ENCODE assay signal across 24 mouse cellular contexts in the genomic region with DNA sequence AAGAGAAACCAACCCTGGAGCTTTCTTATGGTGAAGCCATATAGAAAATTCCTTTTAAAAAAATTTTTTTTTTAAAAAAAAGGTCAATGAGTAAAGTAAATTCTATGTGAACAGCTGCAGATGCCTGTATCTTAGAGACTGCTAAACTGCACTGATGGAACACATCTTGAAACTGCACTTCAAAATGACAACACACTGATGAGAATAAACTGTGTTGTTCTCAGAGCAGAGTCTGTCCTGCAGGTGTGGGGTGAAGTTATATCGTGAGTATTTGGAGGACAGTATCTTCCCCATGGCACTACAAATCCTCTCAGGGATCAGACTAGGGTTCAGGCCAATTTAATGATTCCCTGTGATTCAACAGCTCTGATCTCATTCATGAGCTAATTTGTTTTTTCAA. TPM values are rescaled to one million over a fixed set of nuclear protein-coding genes. Genes with fewer than 3 reads are reported as not detected.
DNase-seq lines count a peak whose midpoint lies in the region; ATAC-seq and TF ChIP-seq lines count a peak whose summit lies in the region.
"Had no signal": no experiment of that assay in that cellular context is flagged by ENCODE, and none has a peak within 500 bp of the region (broad histone marks: within the 10 kb centered on the region; RNA-seq: fewer than 3 reads in every experiment).

No protein-coding gene starts in this region.

- 70% methylated on average over 1 of the region's 1 CpGs for WGBS in intestine, postnatal 0 days
- WGBS in intestine, embryonic 16.5 days = 74% methylated on average over 1 of the region's 1 CpGs
- 48% methylated on average over 1 of the region's 1 CpGs for WGBS in lung, postnatal 0 days
- 71% methylated on average over 1 of the region's 1 CpGs for WGBS in lung, adult 2 months
- WGBS in stomach, embryonic 16.5 days = 63% methylated on average over 1 of the region's 1 CpGs

- H3K4me2 ChIP-seq in intestine, postnatal 0 days (replicated peaks; ENCODE audit: low read depth) = no peak overlapping the region
- H3K4me2 ChIP-seq in intestine, embryonic 16.5 days (ENCODE audit: low read depth, low read length) = no peak overlapping the region
- H3K4me2 ChIP-seq in lung, postnatal 0 days (replicated peaks; ENCODE audit: low read depth, low read length) = no peak overlapping the region
- H3K4me2 ChIP-seq in stomach, embryonic 16.5 days (ENCODE audit: low read depth, low read length) = peak overlapping the region; percentile 26; the same call in 1 of the 2 replicates
- H3K4me2 ChIP-seq: forebrain, embryonic 12.5 days had no signal

- no peak for ATAC-seq in intestine, postnatal 0 days
- ATAC-seq in intestine, embryonic 16.5 days = no peak
- peak; percentile 46 for ATAC-seq in lung, postnatal 0 days
- ATAC-seq in stomach, embryonic 16.5 days (ENCODE audit: insufficient read depth, low FRiP score) = no peak

- no peaks in the 10 kb centered on the region for H3K9me3 ChIP-seq in intestine, postnatal 0 days (ENCODE audit: control insufficient read depth)
- no peaks in the 10 kb centered on the region for H3K9me3 ChIP-seq in intestine, embryonic 16.5 days (ENCODE audit: control insufficient read depth, low read length)
- H3K9me3 ChIP-seq in lung, postnatal 0 days (ENCODE audit: low read length) = no peaks in the 10 kb centered on the region
- no peaks in the 10 kb centered on the region for H3K9me3 ChIP-seq in stomach, embryonic 16.5 days (replicated peaks; ENCODE audit: control insufficient read depth, low read length)
- H3K9me3 ChIP-seq: forebrain, embryonic 12.5 days had no signal

- TF ChIP-seq EP300 in lung, postnatal 0 days (IDR thresholded peaks at IDR 0.05) = no peak

- no peaks in the 10 kb centered on the region for H3K4me1 ChIP-seq in intestine, postnatal 0 days (replicated peaks; ENCODE audit: control insufficient read depth, insufficient read depth, low read length)
- no peaks in the 10 kb centered on the region for H3K4me1 ChIP-seq in intestine, embryonic 16.5 days (ENCODE audit: control insufficient read depth, insufficient read depth, low read length)
- H3K4me1 ChIP-seq in lung, postnatal 0 days (ENCODE audit: insufficient read depth, low read depth, low read length) = no peaks in the 10 kb centered on the region
- H3K4me1 ChIP-seq in lung, adult 2 months (ENCODE audit: control insufficient read depth, insufficient read depth, low read length) = no peaks in the 10 kb centered on the region
- H3K4me1 ChIP-seq in stomach, embryonic 16.5 days (ENCODE audit: control insufficient read depth, insufficient read depth, low read length) = peaks cover 2% of the 10 kb centered on the region; the same call in 1 of the 2 replicates
- H3K4me1 ChIP-seq: forebrain, embryonic 12.5 days had no signal

- H3K36me3 ChIP-seq in intestine, postnatal 0 days (ENCODE audit: control insufficient read depth, insufficient read depth) = peaks cover 3% of the 10 kb centered on the region; the same call in 1 of the 2 replicates
- no peaks in the 10 kb centered on the region for H3K36me3 ChIP-seq in intestine, embryonic 16.5 days (ENCODE audit: control insufficient read depth, insufficient read depth, low read length)
- H3K36me3 ChIP-seq in lung, postnatal 0 days (ENCODE audit: insufficient read depth, low read length) = no peaks in the 10 kb centered on the region
- 0 out of 2 replicates have a peak, but pooled peaks cover 8% of the 10 kb centered on the region for H3K36me3 ChIP-seq in stomach, embryonic 16.5 days (ENCODE audit: control insufficient read depth, insufficient read depth, low read length)

- H3K9ac ChIP-seq in intestine, postnatal 0 days (ENCODE audit: low read depth, low read length) = no peak overlapping the region
- H3K9ac ChIP-seq in intestine, embryonic 16.5 days (ENCODE audit: low read depth, low read length) = no peak overlapping the region
- H3K9ac ChIP-seq in lung, postnatal 0 days (replicated peaks; ENCODE audit: low read depth) = no peak overlapping the region
- H3K9ac ChIP-seq in stomach, embryonic 16.5 days (ENCODE audit: low read length) = no peak overlapping the region
- H3K9ac ChIP-seq: forebrain, embryonic 12.5 days; liver, embryonic 14.5 days had no signal

- peak; percentile 45 for DNase-seq in gastrocnemius, adult 18-20 months (ENCODE audit: low spot score)
- DNase-seq in gastrocnemius, postnatal 25 days = no peak
- DNase-seq in lung, postnatal 0 days (ENCODE audit: low spot score) = peak; percentile 65
- no peak for DNase-seq in lung, adult 2 months
- no peak for DNase-seq in ovary, postnatal 10 days (ENCODE audit: low spot score)
- DNase-seq: cerebellum, adult 11 months; embryo, embryonic 11 days; layer of hippocampus, postnatal 36 days had no signal

- no peak for TF ChIP-seq POLR2A in lung, adult 2 months (IDR thresholded peaks at IDR 0.05; ENCODE audit: borderline replicate concordance, extremely low read depth, low read depth, low read length)

- peak overlapping the region; percentile 28; the same call in 1 of the 2 replicates for H3K27ac ChIP-seq in intestine, postnatal 0 days (ENCODE audit: low read depth, low read length)
- no peak overlapping the region for H3K27ac ChIP-seq in intestine, embryonic 16.5 days (ENCODE audit: low read length)
- H3K27ac ChIP-seq in lung, postnatal 0 days (ENCODE audit: low read length) = peak overlapping the region; percentile 78
- peak overlapping the region; percentile 62 for H3K27ac ChIP-seq in stomach, embryonic 16.5 days (ENCODE audit: low read length)
- H3K27ac ChIP-seq: forebrain, embryonic 12.5 days; liver, embryonic 14.5 days had no signal

- no peak for TF ChIP-seq CTCF in intestine, postnatal 0 days (IDR thresholded peaks at IDR 0.05; ENCODE audit: low read depth)
- no peak for TF ChIP-seq CTCF in lung, postnatal 0 days (IDR thresholded peaks at IDR 0.05)
- no peak for TF ChIP-seq CTCF in lung, adult 2 months (IDR thresholded peaks at IDR 0.05; ENCODE audit: insufficient read depth, low read length)

- no peaks in the 10 kb centered on the region for H3K27me3 ChIP-seq in intestine, postnatal 0 days (replicated peaks; ENCODE audit: control insufficient read depth, insufficient read depth, low read length)
- H3K27me3 ChIP-seq in intestine, embryonic 16.5 days (replicated peaks; ENCODE audit: control insufficient read depth, insufficient read depth, low read length) = no peaks in the 10 kb centered on the region
- no peaks in the 10 kb centered on the region for H3K27me3 ChIP-seq in lung, postnatal 0 days (replicated peaks; ENCODE audit: insufficient read depth, low read length)
- no peaks in the 10 kb centered on the region for H3K27me3 ChIP-seq in stomach, embryonic 16.5 days (ENCODE audit: control insufficient read depth, insufficient read depth, low read length)
- H3K27me3 ChIP-seq: forebrain, embryonic 12.5 days had no signal

- no peak overlapping the region for H3K4me3 ChIP-seq in intestine, postnatal 0 days (ENCODE audit: low read depth, low read length)
- no peak overlapping the region for H3K4me3 ChIP-seq in intestine, embryonic 16.5 days (ENCODE audit: low read length)
- no peak overlapping the region for H3K4me3 ChIP-seq in lung, postnatal 0 days (ENCODE audit: low read depth, low read length)
- no peak overlapping the region for H3K4me3 ChIP-seq in lung, adult 2 months (replicated peaks; ENCODE audit: extremely low read depth, low read depth, low read length)
- no peak overlapping the region for H3K4me3 ChIP-seq in stomach, embryonic 16.5 days (replicated peaks; ENCODE audit: low read length)
- H3K4me3 ChIP-seq: forebrain, embryonic 12.5 days had no signal

RNA-seq across cellular contexts. Expression of gene Wdr60, which starts 30.8 kb away (rescaled TPM):
- total RNA-seq in gastrocnemius, adult 18-20 months (2021) = 10 to 100 TPM; 14.8 to 16.7 TPM
- total RNA-seq in gastrocnemius, postnatal 25 days (2021) = 1 to 10 TPM; 7.2 to 8.8 TPM
- polyA plus RNA-seq in intestine, postnatal 0 days (2015; fragmentation: Nextera tagmentation; extraction: Ambion mirVana) = 4.4 and 6.5 TPM in 2 replicates
- polyA plus RNA-seq in intestine, embryonic 16.5 days (2015; fragmentation: Nextera tagmentation; extraction: Ambion mirVana) = 10.7 and 11.0 TPM in 2 replicates
- 15.4 and 16.6 TPM in 2 replicates for polyA plus RNA-seq in lung, postnatal 0 days (2015; fragmentation: Nextera tagmentation; extraction: Ambion mirVana)
- polyA plus RNA-seq in lung, adult 2 months (2012; rRNA removed) = 5.7 and 7.5 TPM in 2 replicates
- 18.6 and 19.0 TPM in 2 replicates for polyA plus RNA-seq in stomach, embryonic 16.5 days (2015; fragmentation: Nextera tagmentation; extraction: Ambion mirVana)

RNA-seq across cellular contexts. Expression of gene Gm11027, which starts 43.1 kb away (rescaled TPM):
- not detected for total RNA-seq in gastrocnemius, adult 18-20 months (2021)
- total RNA-seq in gastrocnemius, postnatal 25 days (2021) = not detected
- not detected in 2 replicates for polyA plus RNA-seq in intestine, postnatal 0 days (2015; fragmentation: Nextera tagmentation; extraction: Ambion mirVana)
- not detected in 2 replicates for polyA plus RNA-seq in intestine, embryonic 16.5 days (2015; fragmentation: Nextera tagmentation; extraction: Ambion mirVana)
- polyA plus RNA-seq in lung, postnatal 0 days (2015; fragmentation: Nextera tagmentation; extraction: Ambion mirVana) = not detected in 2 replicates
- not detected in 2 replicates for polyA plus RNA-seq in lung, adult 2 months (2012; rRNA removed)
- polyA plus RNA-seq in stomach, embryonic 16.5 days (2015; fragmentation: Nextera tagmentation; extraction: Ambion mirVana) = not detected in 2 replicates
- total RNA-seq: adrenal gland, adult 8-10 months; hematopoietic stem cell, adult 5-6 weeks; layer of hippocampus, postnatal 36 days; left cerebral cortex, postnatal 36 days; megakaryocyte, adult 5-6 weeks; MEL had no signal
- polyA plus RNA-seq: forebrain, embryonic 12.5 days; frontal cortex, adult 2 months; gonadal fat pad, adult 2 months; kidney, embryonic 14.5 days; large intestine, adult 2 months; liver, embryonic 14.5 days; midbrain, embryonic 14.5 days; urinary bladder, adult 2 months had no signal

RNA-seq across cellular contexts. Expression of gene Esyt2, which starts 48.9 kb away (rescaled TPM):
- 10 to 100 TPM; 26.0 to 30.2 TPM for total RNA-seq in gastrocnemius, adult 18-20 months (2021)
- total RNA-seq in gastrocnemius, postnatal 25 days (2021) = 10 to 100 TPM; 18.0 to 20.4 TPM
- 14.1 and 14.9 TPM in 2 replicates for polyA plus RNA-seq in intestine, postnatal 0 days (2015; fragmentation: Nextera tagmentation; extraction: Ambion mirVana)
- 15.7 and 18.0 TPM in 2 replicates for polyA plus RNA-seq in intestine, embryonic 16.5 days (2015; fragmentation: Nextera tagmentation; extraction: Ambion mirVana)
- 16.7 and 17.2 TPM in 2 replicates for polyA plus RNA-seq in lung, postnatal 0 days (2015; fragmentation: Nextera tagmentation; extraction: Ambion mirVana)
- 13.9 and 15.0 TPM in 2 replicates for polyA plus RNA-seq in lung, adult 2 months (2012; rRNA removed)
- polyA plus RNA-seq in stomach, embryonic 16.5 days (2015; fragmentation: Nextera tagmentation; extraction: Ambion mirVana) = 25.6 and 28.7 TPM in 2 replicates

Comparison
In these comparisons a context has a peak if more than half of its experiments do, and no peak if none do; other contexts are left out.
1. DNase-seq: peak in gastrocnemius, adult 18-20 months (single experiment) and lung, postnatal 0 days (single experiment); none in gastrocnemius, postnatal 25 days (single experiment), lung, adult 2 months (single experiment) and ovary, postnatal 10 days (single experiment).